Mouse (Mus musculus): ENCODE measurements around the gene Hist1h2bc. TPM values are rescaled to one million over a fixed set of nuclear protein-coding genes. Genes with fewer than 3 reads are reported as not detected.
A peak's percentile ranks its signal among the peaks of the same experiment; 100 is the strongest.
"Not testable (repeated sequence)": the region's sequence is repeated elsewhere in the genome, so short reads cannot be mapped to it uniquely, and the experiment has no call there.

The Hist1h2bc gene
- 25.1 and 27.3 TPM in 2 replicates for polyA plus RNA-seq (2014; fragmentation: Nextera tagmentation; extraction: Ambion mirVana)

GRCm38 (mm10) chr13:23683755-23684281 is at the start of gene Hist1h2bc, which contains the start of gene Hist1h2ac:
TSS of gene Hist1h2bc (plus strand) at chr13:23684199.
TSS of gene Hist1h2ac (minus strand) at chr13:23683948.
- H3K36me3 ChIP-seq (replicated peaks; ENCODE audit: control insufficient read depth, insufficient read depth, low read depth, low read length) = no peaks in the 10 kb centered on the region
- no peaks in the 10 kb centered on the region for H3K4me1 ChIP-seq (ENCODE audit: control insufficient read depth, insufficient read depth, low read length)
- ATAC-seq (replicated peaks; ENCODE audit: insufficient number of reproducible peaks, low FRiP score, low TSS enrichment, low read depth) (peak; percentile 99), DNase-seq (ENCODE audit: low spot score) (peak; percentile 99)
- WGBS = under 1% methylated on average over 28 of the region's 32 CpGs
- H3K27me3 ChIP-seq (ENCODE audit: control insufficient read depth, insufficient read depth, low read length) = no peaks in the 10 kb centered on the region
- peak within 1 kb of the TSS; percentile 40 for H3K4me3 ChIP-seq (ENCODE audit: low read depth, low read length)
- peak within 1 kb of the TSS; percentile 67 for H3K9ac ChIP-seq (replicated peaks; ENCODE audit: low read length)
- H3K27ac ChIP-seq (replicated peaks; ENCODE audit: low read depth, low read length) = peak within 1 kb of the TSS; percentile 97
- no peaks in the 10 kb centered on the region for H3K9me3 ChIP-seq (replicated peaks; ENCODE audit: control insufficient read depth, low read length)
- H3K4me2 ChIP-seq (ENCODE audit: low read depth, low read length) = peak within 1 kb of the TSS; percentile 66

GRCm38 (mm10) chr13:23659636-23660366 is 24.2 kb upstream of the Hist1h2bc start:
- 79% methylated on average over 6 of the region's 6 CpGs for WGBS
- Histone ChIP-seq H3K27me3 (ENCODE audit: control insufficient read depth, insufficient read depth, low read length) (no peaks in the 10 kb centered on the region), H3K9ac (replicated peaks; ENCODE audit: low read length) (no peak overlapping the region), H3K9me3 (replicated peaks; ENCODE audit: control insufficient read depth, low read length) (no peaks in the 10 kb centered on the region), H3K4me2 (ENCODE audit: low read depth, low read length) (no peak overlapping the region), H3K4me1 (ENCODE audit: control insufficient read depth, insufficient read depth, low read length) (no peaks in the 10 kb centered on the region), H3K27ac (replicated peaks; ENCODE audit: low read depth, low read length) (no peak overlapping the region), H3K4me3 (ENCODE audit: low read depth, low read length) (no peak overlapping the region), H3K36me3 (replicated peaks; ENCODE audit: control insufficient read depth, insufficient read depth, low read depth, low read length) (no peaks in the 10 kb centered on the region)
- ATAC-seq (replicated peaks; ENCODE audit: insufficient number of reproducible peaks, low FRiP score, low TSS enrichment, low read depth) (no peak), DNase-seq (ENCODE audit: low spot score) (no peak)

GRCm38 (mm10) chr13:23662536-23662935 is 21.5 kb upstream of the Hist1h2bc start:
- H3K9ac ChIP-seq (replicated peaks; ENCODE audit: low read length) = no peak overlapping the region
- H3K27ac ChIP-seq (replicated peaks; ENCODE audit: low read depth, low read length) = no peak overlapping the region
- H3K4me3 ChIP-seq (ENCODE audit: low read depth, low read length) = no peak overlapping the region
- no peaks in the 10 kb centered on the region for H3K9me3 ChIP-seq (replicated peaks; ENCODE audit: control insufficient read depth, low read length)
- H3K4me2 ChIP-seq (ENCODE audit: low read depth, low read length) = no peak overlapping the region
- DNase-seq (ENCODE audit: low spot score) (no peak), ATAC-seq (replicated peaks; ENCODE audit: insufficient number of reproducible peaks, low FRiP score, low TSS enrichment, low read depth) (no peak)
- no peaks in the 10 kb centered on the region for H3K36me3 ChIP-seq (replicated peaks; ENCODE audit: control insufficient read depth, insufficient read depth, low read depth, low read length)
- 77% methylated on average over 3 of the region's 3 CpGs for WGBS
- H3K4me1 ChIP-seq (ENCODE audit: control insufficient read depth, insufficient read depth, low read length) = no peaks in the 10 kb centered on the region
- H3K27me3 ChIP-seq (ENCODE audit: control insufficient read depth, insufficient read depth, low read length) = no peaks in the 10 kb centered on the region

- no peak overlapping the region for H3K27ac ChIP-seq (replicated peaks; ENCODE audit: low read depth, low read length)
- H3K4me1 ChIP-seq (ENCODE audit: control insufficient read depth, insufficient read depth, low read length) = no peaks in the 10 kb centered on the region
- no peak for ATAC-seq (replicated peaks; ENCODE audit: insufficient number of reproducible peaks, low FRiP score, low TSS enrichment, low read depth)
- no peaks in the 10 kb centered on the region for H3K9me3 ChIP-seq (replicated peaks; ENCODE audit: control insufficient read depth, low read length)
- H3K4me2 ChIP-seq (ENCODE audit: low read depth, low read length) = no peak overlapping the region
- H3K4me3 ChIP-seq (ENCODE audit: low read depth, low read length) = no peak overlapping the region
- peak; percentile 12 for DNase-seq (ENCODE audit: low spot score)
- H3K36me3 ChIP-seq (replicated peaks; ENCODE audit: control insufficient read depth, insufficient read depth, low read depth, low read length) = no peaks in the 10 kb centered on the region
- no peak overlapping the region for H3K9ac ChIP-seq (replicated peaks; ENCODE audit: low read length)
- H3K27me3 ChIP-seq (ENCODE audit: control insufficient read depth, insufficient read depth, low read length) = no peaks in the 10 kb centered on the region
- WGBS = 87% methylated on average over 6 of the region's 6 CpGs
Observed at GRCm38 (mm10) chr13:23681990-23682582, 1.9 kb upstream of the Hist1h2bc start.

- Histone ChIP-seq H3K9me3 (replicated peaks; ENCODE audit: control insufficient read depth, low read length) (no peaks in the 10 kb centered on the region), H3K27me3 (ENCODE audit: control insufficient read depth, insufficient read depth, low read length) (no peaks in the 10 kb centered on the region), H3K36me3 (replicated peaks; ENCODE audit: control insufficient read depth, insufficient read depth, low read depth, low read length) (no peaks in the 10 kb centered on the region), H3K9ac (replicated peaks; ENCODE audit: low read length) (peak overlapping the region; percentile 60), H3K4me3 (ENCODE audit: low read depth, low read length) (peak overlapping the region; percentile 34), H3K4me1 (ENCODE audit: control insufficient read depth, insufficient read depth, low read length) (no peaks in the 10 kb centered on the region), H3K4me2 (ENCODE audit: low read depth, low read length) (peak overlapping the region; percentile 35), H3K27ac (replicated peaks; ENCODE audit: low read depth, low read length) (peak overlapping the region; percentile 97)
- 63% methylated on average over 1 of the region's 1 CpGs for WGBS
- DNase-seq (ENCODE audit: low spot score) (no peak), ATAC-seq (replicated peaks; ENCODE audit: insufficient number of reproducible peaks, low FRiP score, low TSS enrichment, low read depth) (no peak)
Observed at GRCm38 (mm10) chr13:23682623-23682946, 1.4 kb upstream of the Hist1h2bc start.

GRCm38 (mm10) chr13:23682947-23683754 is 848 bp upstream of the Hist1h2bc start:
- ATAC-seq (replicated peaks; ENCODE audit: insufficient number of reproducible peaks, low FRiP score, low TSS enrichment, low read depth) = peak; percentile 37
- H3K9me3 ChIP-seq (replicated peaks; ENCODE audit: control insufficient read depth, low read length); H3K36me3 ChIP-seq (replicated peaks; ENCODE audit: control insufficient read depth, insufficient read depth, low read depth, low read length); H3K4me1 ChIP-seq (ENCODE audit: control insufficient read depth, insufficient read depth, low read length); H3K27me3 ChIP-seq (ENCODE audit: control insufficient read depth, insufficient read depth, low read length): not testable (repeated sequence)
- peak overlapping the region; percentile 60 for H3K9ac ChIP-seq (replicated peaks; ENCODE audit: low read length)
- peak overlapping the region; percentile 97 for H3K27ac ChIP-seq (replicated peaks; ENCODE audit: low read depth, low read length)
- peak overlapping the region; percentile 34 for H3K4me3 ChIP-seq (ENCODE audit: low read depth, low read length)
- 12% methylated on average over 12 of the region's 30 CpGs for WGBS
- DNase-seq (ENCODE audit: low spot score) = peak; percentile 67
- peak overlapping the region; percentile 35 for H3K4me2 ChIP-seq (ENCODE audit: low read depth, low read length)

GRCm38 (mm10) chr13:23684295-23684945 is 421 bp downstream of the Hist1h2bc start:
- ATAC-seq (replicated peaks; ENCODE audit: insufficient number of reproducible peaks, low FRiP score, low TSS enrichment, low read depth) (peak; percentile 19), DNase-seq (ENCODE audit: low spot score) (peak; percentile 91)
- not testable (repeated sequence) for H3K36me3 ChIP-seq (replicated peaks; ENCODE audit: control insufficient read depth, insufficient read depth, low read depth, low read length); H3K4me1 ChIP-seq (ENCODE audit: control insufficient read depth, insufficient read depth, low read length); H3K9me3 ChIP-seq (replicated peaks; ENCODE audit: control insufficient read depth, low read length); H3K27me3 ChIP-seq (ENCODE audit: control insufficient read depth, insufficient read depth, low read length)
- peak overlapping the region; percentile 66 for H3K4me2 ChIP-seq (ENCODE audit: low read depth, low read length)
- H3K27ac ChIP-seq (replicated peaks; ENCODE audit: low read depth, low read length) = peak overlapping the region; percentile 97
- WGBS = 0% methylated on average over 12 of the region's 37 CpGs
- H3K9ac ChIP-seq (replicated peaks; ENCODE audit: low read length) = peak overlapping the region; percentile 67
- H3K4me3 ChIP-seq (ENCODE audit: low read depth, low read length) = peak overlapping the region; percentile 40
